In genomic region chr12:25437556-25437955, GRCm38 (mm10) we compare ENCODE assay signal across 11 mouse cellular contexts.
DNase-seq lines count a peak whose midpoint lies in the region; ATAC-seq and TF ChIP-seq lines count a peak whose summit lies in the region.
"Had no signal": no experiment of that assay in that cellular context is flagged by ENCODE, and none has a peak within 500 bp of the region (broad histone marks: within the 10 kb centered on the region; RNA-seq: fewer than 3 reads in every experiment).

No protein-coding gene starts in this region.

- no peaks in the 10 kb centered on the region for H3K79me2 ChIP-seq in CH12.LX (replicated peaks; ENCODE audit: control insufficient read depth, extremely low read depth, insufficient read depth, poor library complexity, severe bottlenecking)

- in situ Hi-C loops in CH12.LX (cut with MboI; ENCODE audit: low pct_ligation_motif_present, low pct_unique_long_range_greater_than_20kb, low sequenced_read_pairs) = loop anchor here (25.0 kb wide), 1 partner anchor 225 kb away; no protein-coding TSS in a partner anchor

- dilution Hi-C loops in CH12.LX (cut with MboI; ENCODE audit: extremely low pct_ligation_motif_present, extremely low pct_unique_long_range_greater_than_20kb, low sequenced_read_pairs) = no loop called here

- no peak for TF ChIP-seq CTCF in kidney, adult 2 months (conservative IDR thresholded peaks at IDR 0.05; ENCODE audit: insufficient read depth, insufficient read length, low read depth, low read length)
- no peak for TF ChIP-seq CTCF in CH12.LX (conservative IDR thresholded peaks at IDR 0.05 in 1 of 2, IDR thresholded peaks at IDR 0.05 in 1 of 2; ENCODE audit: low read depth in 2 of 2, low read length in 2 of 2)

- 0 out of 2 replicates have a peak, but pooled peaks have one; percentile 31 for ATAC-seq in cerebellum, adult (ENCODE audit: insufficient number of reproducible peaks, low FRiP score, low TSS enrichment)
- ATAC-seq in kidney, embryonic 16.5 days (ENCODE audit: low FRiP score, low TSS enrichment) = no peak
- ATAC-seq in CD4-positive, CD25-positive, alpha-beta regulatory T cell, adult 4 months = no peak

- no peak overlapping the region for H3K4me2 ChIP-seq in kidney, embryonic 16.5 days (replicated peaks; ENCODE audit: low read depth, low read length)
- no peak overlapping the region for H3K4me2 ChIP-seq in CH12.LX (ENCODE audit: insufficient read depth, low read depth, poor library complexity, severe bottlenecking)
- H3K4me2 ChIP-seq: lung, embryonic 15.5 days had no signal

- H3K9me3 ChIP-seq in kidney, embryonic 16.5 days (ENCODE audit: low read length) = no peaks in the 10 kb centered on the region
- H3K9me3 ChIP-seq in CH12.LX (replicated peaks; ENCODE audit: low read length) = no peaks in the 10 kb centered on the region
- H3K9me3 ChIP-seq: hindbrain, embryonic 10.5 days; lung, embryonic 15.5 days had no signal

- H3K4me1 ChIP-seq in kidney, adult 2 months (ENCODE audit: control insufficient read depth, insufficient read depth, low read length) = no peaks in the 10 kb centered on the region
- peaks cover 20% of the 10 kb centered on the region for H3K4me1 ChIP-seq in kidney, embryonic 16.5 days (ENCODE audit: insufficient read depth, low read length)
- H3K4me1 ChIP-seq in CH12.LX (ENCODE audit: control insufficient read depth in 1 of 2, insufficient read depth in 2 of 2) = peaks cover 29 to 71% of the 10 kb centered on the region in 2 experiments
- H3K4me1 ChIP-seq: lung, embryonic 15.5 days had no signal

- H3K27me3 ChIP-seq in kidney, adult 2 months (replicated peaks; ENCODE audit: control insufficient read depth, insufficient read depth, low read length) = no peaks in the 10 kb centered on the region
- H3K27me3 ChIP-seq in kidney, embryonic 16.5 days (ENCODE audit: insufficient read depth, low read length) = no peaks in the 10 kb centered on the region
- no peaks in the 10 kb centered on the region for H3K27me3 ChIP-seq in CH12.LX (replicated peaks)
- H3K27me3 ChIP-seq: lung, embryonic 15.5 days had no signal

- H3K9ac ChIP-seq in kidney, embryonic 16.5 days (replicated peaks; ENCODE audit: low read length) = no peak overlapping the region
- H3K9ac ChIP-seq in CH12.LX (ENCODE audit: insufficient read depth, low read depth) = no peak overlapping the region
- H3K9ac ChIP-seq: lung, embryonic 15.5 days had no signal

- TF ChIP-seq EP300 in CH12.LX (IDR thresholded peaks at IDR 0.05; ENCODE audit: low read length) = no peak

- WGBS in kidney, adult 2 months = 57% methylated on average over 4 of the region's 4 CpGs
- 59% methylated on average over 4 of the region's 4 CpGs for WGBS in kidney, embryonic 16.5 days

- no peak for DNase-seq in cerebellum, postnatal 4 days (ENCODE audit: low spot score in 2 of 2)
- DNase-seq in kidney, adult 2 months = peak; percentile 69
- no peak for DNase-seq in CH12.LX (ENCODE audit: extremely low read depth)
- peak; percentile 27 to 63 for DNase-seq in cerebellum, postnatal 25 days
- no peak for DNase-seq in heart, adult 9 months (ENCODE audit: low spot score in 2 of 2)

- H3K36me3 ChIP-seq in kidney, adult 2 months (ENCODE audit: control insufficient read depth, insufficient read depth, low read length) = no peaks in the 10 kb centered on the region
- no peaks in the 10 kb centered on the region for H3K36me3 ChIP-seq in kidney, embryonic 16.5 days (ENCODE audit: insufficient read depth, low read length)
- no peaks in the 10 kb centered on the region for H3K36me3 ChIP-seq in CH12.LX (replicated peaks in 1 of 2; ENCODE audit: control insufficient read depth in 1 of 2, insufficient read depth in 1 of 2, low read length in 1 of 2)
- H3K36me3 ChIP-seq: hindbrain, embryonic 10.5 days; lung, embryonic 15.5 days had no signal

- TF ChIP-seq POLR2A in kidney, adult 2 months (IDR thresholded peaks at IDR 0.05; ENCODE audit: low read depth, low read length) = no peak
- no peak for TF ChIP-seq POLR2A in CH12.LX (IDR thresholded peaks at IDR 0.05; ENCODE audit: low read depth, low read length)

- H3K27ac ChIP-seq in kidney, adult 2 months (ENCODE audit: insufficient read depth, low read depth, low read length) = no peak overlapping the region
- no peak overlapping the region for H3K27ac ChIP-seq in kidney, embryonic 16.5 days (ENCODE audit: low read length)
- H3K27ac ChIP-seq in CH12.LX (ENCODE audit: insufficient read depth, low read depth) = peak overlapping the region; percentile 74; the same call in 1 of the 2 replicates
- H3K27ac ChIP-seq: hindbrain, embryonic 10.5 days; lung, embryonic 15.5 days had no signal

- no peak for TF ChIP-seq RAD21 in CH12.LX (IDR thresholded peaks at IDR 0.05; ENCODE audit: low read depth, low read length)

- no peak overlapping the region for H3K4me3 ChIP-seq in kidney, adult 2 months (ENCODE audit: insufficient read depth, low read depth, low read length)
- no peak overlapping the region for H3K4me3 ChIP-seq in kidney, embryonic 16.5 days (ENCODE audit: low read length)
- peak overlapping the region in 1 of 3 experiments; percentile 19 for H3K4me3 ChIP-seq in CH12.LX (replicated peaks in 1 of 3; ENCODE audit: low read depth in 2 of 3, low read length in 2 of 3, poor library complexity in 1 of 3)
- H3K4me3 ChIP-seq: erythroblast, embryonic 14.5 days; hindbrain, embryonic 10.5 days; lung, embryonic 15.5 days had no signal

TF ChIP-seq in CH12.LX, 34 proteins besides CTCF, POLR2A, EP300 and RAD21:
- TF ChIP-seq NELFE (IDR thresholded peaks at IDR 0.05; ENCODE audit: low read depth, low read length) (no peak), ZNF384 (IDR thresholded peaks at IDR 0.05; ENCODE audit: low read depth, low read length) (no peak), NRF1 (IDR thresholded peaks at IDR 0.05; ENCODE audit: low read depth, low read length) (no peak), JUND (conservative IDR thresholded peaks at IDR 0.05; ENCODE audit: low read depth, low read length) (no peak), MAX (IDR thresholded peaks at IDR 0.05; ENCODE audit: low read length) (no peak), TCF12 (IDR thresholded peaks at IDR 0.05; ENCODE audit: low read depth, low read length) (no peak), TBP (conservative IDR thresholded peaks at IDR 0.05; ENCODE audit: low read depth, low read length) (no peak), MAZ (IDR thresholded peaks at IDR 0.05; ENCODE audit: low read depth, low read length) (no peak)

Comparison
In these comparisons a context has a peak if more than half of its experiments do, and no peak if none do; other contexts are left out.
1. DNase-seq: peak in kidney, adult 2 months (single experiment) and cerebellum, postnatal 25 days (2 of 2); none in cerebellum, postnatal 4 days (0 of 2), CH12.LX (single experiment) and heart, adult 9 months (0 of 2).